Mouse (Mus musculus): ENCODE measurements around the gene Tmem235. TPM values are rescaled to one million over a fixed set of nuclear protein-coding genes. Genes with fewer than 3 reads are reported as not detected.

Gene Tmem235
- polyA plus RNA-seq, 1 experiment, result not detected

DNA sequence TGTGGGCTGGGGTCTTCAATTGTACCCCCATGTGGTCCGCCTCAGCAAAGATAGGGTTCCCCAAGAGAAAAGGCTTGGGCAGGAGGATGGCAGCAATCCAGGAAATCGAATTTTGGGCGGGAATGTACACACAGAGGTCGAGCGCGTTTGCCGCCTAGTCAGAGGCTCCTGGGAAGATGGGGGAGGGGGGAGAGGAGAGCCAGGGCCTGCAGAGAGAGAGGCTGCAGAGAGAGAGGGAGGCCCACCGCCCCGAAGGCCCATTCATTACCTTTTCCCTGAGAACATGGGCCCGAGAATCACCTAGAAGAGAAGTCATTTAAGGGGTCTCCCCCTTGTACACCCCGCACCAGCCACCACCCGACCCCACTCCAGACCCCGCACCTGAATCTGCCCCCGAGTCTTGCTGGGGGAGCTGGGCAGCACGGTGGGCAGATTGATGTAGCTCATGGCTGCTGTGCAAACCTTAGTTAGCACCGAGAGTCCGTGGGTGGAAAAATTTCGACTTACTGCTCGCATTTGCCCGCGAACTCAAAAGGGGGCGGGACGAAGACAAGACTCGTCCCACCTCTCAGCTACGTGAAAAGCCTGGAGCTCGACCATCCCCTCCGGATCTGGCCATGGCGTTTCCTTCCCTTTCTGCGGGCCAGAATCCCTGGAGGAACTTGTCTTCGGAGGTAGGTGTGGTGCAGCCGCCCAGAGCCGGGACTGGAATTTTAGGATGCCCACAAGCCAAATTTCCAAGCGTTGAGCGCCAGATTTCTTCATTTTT, 35.0 kb upstream of the Tmem235 start, which contains the start of the genes Afmid and Tk1:
Afmid (plus strand) TSS at position 592 of the 769 bp plus-strand sequence.
Tk1 (minus strand) TSS at position 760 of the 769 bp plus-strand sequence.
- peak within 1 kb of the TSS; percentile 5 for H3ac ChIP-seq (ENCODE audit: control insufficient read depth, insufficient read length)
- TF ChIP-seq E2F4 (IDR thresholded peaks at IDR 0.05; ENCODE audit: insufficient read depth) (peak; percentile 74), MYOD1 (IDR thresholded peaks at IDR 0.05; ENCODE audit: control insufficient read depth in 1 of 3, insufficient read length in 2 of 3, low read depth in 2 of 3) (no peak), CEBPB (IDR thresholded peaks at IDR 0.05; ENCODE audit: insufficient read depth, poor library complexity, severe bottlenecking) (no peak), REST (IDR thresholded peaks at IDR 0.05; ENCODE audit: insufficient read depth, insufficient read length) (no peak), POLR2AphosphoS2 (IDR thresholded peaks at IDR 0.05; ENCODE audit: insufficient read length, low read depth) (peak; percentile 61), USF1 (IDR thresholded peaks at IDR 0.05; ENCODE audit: low read depth) (no peak), TCF3 (IDR thresholded peaks at IDR 0.05; ENCODE audit: insufficient read length, low read depth) (no peak), MAX (IDR thresholded peaks at IDR 0.05; ENCODE audit: low read depth) (no peak), SRF (IDR thresholded peaks at IDR 0.05; ENCODE audit: control insufficient read depth, insufficient read length, low read depth) (peak; percentile 1), TCF12 (IDR thresholded peaks at IDR 0.05; ENCODE audit: insufficient read depth, poor library complexity, severe bottlenecking) (no peak), MYOG (IDR thresholded peaks at IDR 0.05; ENCODE audit: control insufficient read depth in 1 of 3, insufficient read depth in 1 of 3, insufficient read length in 2 of 3, low read depth in 2 of 3) (no peak), POLR2A (IDR thresholded peaks at IDR 0.05; ENCODE audit: insufficient read length, low read depth) (peak; percentile 54)
- H3K4me3 ChIP-seq, result peak within 1 kb of the TSS; percentile 45
- H3K4me2 ChIP-seq (ENCODE audit: low read depth), result peak within 1 kb of the TSS; percentile 94
- no peaks in the 10 kb centered on the region for H3K27me3 ChIP-seq (ENCODE audit: control insufficient read depth, insufficient read depth, insufficient read length)
- H3K79me2 ChIP-seq (ENCODE audit: control insufficient read depth, insufficient read depth), result peaks cover 26% of the 10 kb centered on the region
- H3K36me3 ChIP-seq (ENCODE audit: control insufficient read depth, insufficient read depth), result no peaks in the 10 kb centered on the region

DNA sequence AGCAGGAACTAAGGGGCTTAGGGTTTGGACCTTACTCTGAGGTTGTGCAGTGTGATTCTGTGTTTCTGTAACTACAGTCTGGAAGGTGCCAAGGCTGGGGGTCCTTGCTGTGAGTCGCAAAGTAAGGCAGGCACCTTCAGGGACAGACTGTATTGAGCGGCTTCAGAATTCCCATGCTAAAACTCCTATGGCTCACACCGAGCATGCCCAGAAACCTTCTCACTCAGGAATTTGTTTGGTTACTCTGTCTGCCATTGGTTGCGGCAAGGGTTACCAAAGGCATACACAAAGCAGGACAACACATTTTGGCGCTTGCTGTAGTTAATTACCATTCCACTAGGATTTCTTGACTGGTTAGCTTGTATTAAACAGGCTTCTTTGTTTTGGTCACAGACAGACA, 34.4 kb upstream of the Tmem235 start:
- TF ChIP-seq E2F4 (IDR thresholded peaks at IDR 0.05; ENCODE audit: insufficient read depth) (no peak), MYOD1 (IDR thresholded peaks at IDR 0.05; ENCODE audit: control insufficient read depth in 1 of 3, insufficient read length in 2 of 3, low read depth in 2 of 3) (no peak), CEBPB (IDR thresholded peaks at IDR 0.05; ENCODE audit: insufficient read depth, poor library complexity, severe bottlenecking) (no peak), REST (IDR thresholded peaks at IDR 0.05; ENCODE audit: insufficient read depth, insufficient read length) (no peak), TCF3 (IDR thresholded peaks at IDR 0.05; ENCODE audit: insufficient read length, low read depth) (no peak), POLR2AphosphoS2 (IDR thresholded peaks at IDR 0.05; ENCODE audit: insufficient read length, low read depth) (no peak), SRF (IDR thresholded peaks at IDR 0.05; ENCODE audit: control insufficient read depth, insufficient read length, low read depth) (no peak), MYOG (IDR thresholded peaks at IDR 0.05; ENCODE audit: control insufficient read depth in 1 of 3, insufficient read depth in 1 of 3, insufficient read length in 2 of 3, low read depth in 2 of 3) (no peak), USF1 (IDR thresholded peaks at IDR 0.05; ENCODE audit: low read depth) (no peak), MAX (IDR thresholded peaks at IDR 0.05; ENCODE audit: low read depth) (no peak), POLR2A (IDR thresholded peaks at IDR 0.05; ENCODE audit: insufficient read length, low read depth) (no peak), TCF12 (IDR thresholded peaks at IDR 0.05; ENCODE audit: insufficient read depth, poor library complexity, severe bottlenecking) (no peak)
- H3K4me3 ChIP-seq, result peak overlapping the region; percentile 45
- peak overlapping the region; percentile 94 for H3K4me2 ChIP-seq (ENCODE audit: low read depth)
- H3K79me2 ChIP-seq (ENCODE audit: control insufficient read depth, insufficient read depth), result peaks cover 19% of the 10 kb centered on the region
- no peaks in the 10 kb centered on the region for H3K36me3 ChIP-seq (ENCODE audit: control insufficient read depth, insufficient read depth)
- H3ac ChIP-seq (ENCODE audit: control insufficient read depth, insufficient read length), result peak overlapping the region; percentile 5
- H3K27me3 ChIP-seq (ENCODE audit: control insufficient read depth, insufficient read depth, insufficient read length), result no peaks in the 10 kb centered on the region

DNA sequence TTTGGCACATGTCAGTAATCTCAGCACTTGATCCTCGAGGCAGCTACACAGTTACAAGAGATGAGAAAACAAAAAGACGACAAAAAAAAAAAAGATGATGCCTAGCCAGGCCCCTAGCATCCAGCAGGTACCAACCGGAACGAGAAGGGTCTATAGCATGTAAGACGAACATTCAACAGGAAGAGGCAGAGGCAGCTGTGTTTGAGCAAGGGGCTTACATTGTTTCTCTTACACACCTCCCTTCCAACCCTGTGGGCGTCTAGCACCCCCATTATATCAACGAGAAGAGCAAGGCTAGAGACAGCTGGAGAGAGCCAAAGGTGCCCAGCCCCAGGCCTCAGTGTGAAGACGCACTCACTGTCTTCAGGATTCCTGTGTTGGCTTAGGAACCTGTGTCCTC, 33.6 kb upstream of the Tmem235 start:
- no peaks in the 10 kb centered on the region for H3K36me3 ChIP-seq (ENCODE audit: control insufficient read depth, insufficient read depth)
- peak overlapping the region; percentile 45 for H3K4me3 ChIP-seq
- no peaks in the 10 kb centered on the region for H3K27me3 ChIP-seq (ENCODE audit: control insufficient read depth, insufficient read depth, insufficient read length)
- no peak overlapping the region for H3ac ChIP-seq (ENCODE audit: control insufficient read depth, insufficient read length)
- H3K4me2 ChIP-seq (ENCODE audit: low read depth), result peak overlapping the region; percentile 94
- TF ChIP-seq MYOG (IDR thresholded peaks at IDR 0.05; ENCODE audit: control insufficient read depth in 1 of 3, insufficient read depth in 1 of 3, insufficient read length in 2 of 3, low read depth in 2 of 3), result no peak
- peak; percentile 8 for TF ChIP-seq POLR2AphosphoS2 (IDR thresholded peaks at IDR 0.05; ENCODE audit: insufficient read length, low read depth)
- TF ChIP-seq E2F4 (IDR thresholded peaks at IDR 0.05; ENCODE audit: insufficient read depth), result no peak
- H3K79me2 ChIP-seq (ENCODE audit: control insufficient read depth, insufficient read depth), result peaks cover 12% of the 10 kb centered on the region

DNA sequence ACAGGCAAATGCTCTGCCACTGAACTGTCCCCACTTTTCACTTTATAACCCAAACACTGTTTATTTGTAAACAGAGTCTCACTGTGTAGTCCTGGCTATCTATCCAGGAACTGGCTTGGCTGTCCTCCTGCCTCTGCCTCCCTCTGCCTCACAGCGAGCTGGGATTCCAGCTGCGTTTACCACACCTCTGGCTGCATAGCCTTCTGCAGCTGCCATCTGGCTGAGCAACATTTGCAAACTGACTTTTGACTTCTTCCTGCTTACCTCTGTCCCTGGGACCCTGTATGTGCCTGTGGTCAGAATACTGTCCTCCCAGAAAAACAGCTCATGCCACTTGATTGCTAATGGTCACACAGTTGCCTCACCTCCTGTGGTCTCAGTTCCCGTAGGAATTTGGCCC, 33.2 kb upstream of the Tmem235 start:
- Histone ChIP-seq H3K4me2 (ENCODE audit: low read depth) (peak overlapping the region; percentile 94), H3K79me2 (ENCODE audit: control insufficient read depth, insufficient read depth) (peaks cover 7% of the 10 kb centered on the region), H3ac (ENCODE audit: control insufficient read depth, insufficient read length) (no peak overlapping the region), H3K27me3 (ENCODE audit: control insufficient read depth, insufficient read depth, insufficient read length) (no peaks in the 10 kb centered on the region), H3K4me3 (peak overlapping the region; percentile 45), H3K36me3 (ENCODE audit: control insufficient read depth, insufficient read depth) (no peaks in the 10 kb centered on the region)
- TF ChIP-seq MYOG (IDR thresholded peaks at IDR 0.05; ENCODE audit: control insufficient read depth in 1 of 3, insufficient read depth in 1 of 3, insufficient read length in 2 of 3, low read depth in 2 of 3) (peak in 1 of 3 experiments; percentile 25), POLR2A (IDR thresholded peaks at IDR 0.05; ENCODE audit: insufficient read length, low read depth) (no peak), MYOD1 (IDR thresholded peaks at IDR 0.05; ENCODE audit: control insufficient read depth in 1 of 3, insufficient read length in 2 of 3, low read depth in 2 of 3) (peak in 2 of 3 experiments; percentile 32 to 44), TCF3 (IDR thresholded peaks at IDR 0.05; ENCODE audit: insufficient read length, low read depth) (no peak)

All from myocyte (in vitro differentiated cells).